Mouse (Mus musculus): ENCODE data around the gene Aqp8.
A peak's percentile ranks its signal among the peaks of the same experiment; 100 is the strongest.

The Aqp8 gene

DNA sequence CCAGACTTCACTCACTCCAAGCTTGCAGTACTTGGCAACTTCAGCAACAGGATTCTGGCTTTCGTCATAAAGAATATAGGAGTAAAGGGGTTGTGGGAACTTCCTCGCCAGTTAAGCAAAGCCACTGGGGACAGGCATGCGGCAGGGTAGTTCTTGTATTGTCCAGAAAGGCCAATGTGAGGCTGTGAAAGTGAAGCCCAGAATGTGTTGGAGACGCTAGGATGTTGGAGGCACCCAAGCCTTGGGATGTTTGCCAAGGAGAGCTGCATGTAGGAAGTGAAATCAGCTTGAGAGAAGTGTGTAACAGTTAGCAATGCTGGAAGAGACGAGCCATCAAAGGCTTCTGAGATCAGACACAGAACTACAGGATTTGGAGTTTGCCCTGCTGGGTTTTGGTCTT, 25.6 kb downstream of the Aqp8 start:
- DNase-seq (ENCODE audit: low spot score in 2 of 2): peak in 1 of 2 experiments; percentile 55

DNA sequence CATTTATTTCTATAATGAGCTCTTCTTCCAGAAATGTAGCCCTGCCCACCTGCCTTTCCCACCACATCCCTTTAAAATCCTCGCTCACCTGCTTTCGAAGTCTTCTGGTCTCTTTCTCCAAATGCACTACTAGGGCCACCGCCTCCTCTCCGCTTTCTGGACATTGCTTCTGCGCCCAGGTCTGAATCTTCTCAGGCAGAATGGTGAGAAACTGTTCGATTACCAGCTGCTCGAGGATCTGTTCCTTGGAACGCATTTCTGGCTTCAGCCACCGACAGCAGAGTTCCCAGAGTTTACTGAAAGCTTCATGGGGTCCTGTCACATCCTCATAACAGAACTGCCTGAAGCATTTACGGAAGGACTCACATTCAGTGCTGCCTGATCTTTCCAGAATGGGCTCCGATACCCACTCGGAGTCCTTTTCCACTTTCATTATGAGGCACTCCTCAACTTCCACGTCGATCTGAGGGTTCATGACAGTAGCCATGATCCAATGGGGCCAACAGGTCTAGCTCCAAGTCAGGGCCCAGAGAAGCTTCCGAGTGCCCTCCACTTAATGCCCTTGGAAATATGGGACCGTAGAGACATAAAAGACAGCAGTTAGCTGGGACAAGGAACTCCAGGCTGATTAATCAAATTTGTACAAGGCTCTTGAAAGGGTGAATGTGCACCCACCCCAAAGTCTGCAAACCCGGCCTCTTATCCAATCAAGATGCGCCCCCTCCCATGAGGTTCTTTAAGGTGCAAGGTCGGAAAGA, 37.6 kb downstream of the Aqp8 start:
- peak; percentile 30 to 32 for DNase-seq (ENCODE audit: low spot score in 2 of 2)

DNA sequence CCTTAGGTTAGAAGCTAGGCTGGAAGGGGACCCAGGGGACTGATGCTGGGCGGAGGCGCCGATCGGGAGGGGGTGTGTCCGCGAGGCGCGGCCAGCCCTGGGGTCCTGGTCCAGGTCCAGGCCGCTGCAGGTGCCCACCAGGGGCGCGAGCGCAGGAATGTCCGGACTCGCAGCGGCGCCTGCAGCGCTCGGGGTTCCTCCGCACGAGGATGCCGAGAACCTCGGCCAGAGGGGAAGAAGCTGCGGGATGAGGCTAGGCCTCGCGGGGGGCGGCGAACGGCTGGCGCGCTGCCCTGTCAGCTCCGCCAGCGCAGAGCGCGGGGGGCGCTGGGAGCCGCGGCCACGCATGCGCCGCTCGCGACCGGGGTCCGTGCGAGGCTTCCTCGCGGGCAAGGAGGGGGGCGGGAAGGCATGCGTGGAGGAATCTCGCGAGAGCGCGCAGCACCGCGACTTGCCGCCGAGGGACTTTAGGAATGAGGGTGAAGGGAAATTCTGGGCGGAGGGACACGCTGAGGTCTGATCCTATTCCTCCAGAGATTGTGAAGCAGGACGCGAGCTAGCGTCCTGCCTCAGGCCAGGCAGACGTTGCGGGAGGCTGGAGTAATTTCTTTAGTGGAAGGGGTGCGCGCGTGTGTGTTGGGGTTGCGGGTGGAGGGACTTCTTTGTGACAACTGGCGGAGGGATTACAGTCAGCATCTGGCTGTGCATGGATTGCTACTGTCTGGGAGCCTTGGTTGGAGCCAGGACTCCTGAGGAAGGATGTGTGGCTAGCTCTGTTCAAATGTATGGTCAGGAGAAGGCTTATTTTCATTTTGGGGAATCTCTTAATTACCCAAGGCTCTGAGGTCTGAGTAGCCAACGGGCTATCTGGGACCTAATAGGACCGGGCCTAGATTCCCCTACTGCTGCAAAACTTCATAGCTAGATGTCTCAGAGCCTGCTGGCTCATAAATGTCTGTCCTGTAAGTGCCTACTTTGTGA, 38.4 kb downstream of the Aqp8 start, which contains the start of gene Zkscan2:
Zkscan2 (minus strand) TSS at position 211 of the 981 bp plus-strand sequence.
- DNase-seq (ENCODE audit: low spot score in 2 of 2): peak; percentile 87 to 92

DNA sequence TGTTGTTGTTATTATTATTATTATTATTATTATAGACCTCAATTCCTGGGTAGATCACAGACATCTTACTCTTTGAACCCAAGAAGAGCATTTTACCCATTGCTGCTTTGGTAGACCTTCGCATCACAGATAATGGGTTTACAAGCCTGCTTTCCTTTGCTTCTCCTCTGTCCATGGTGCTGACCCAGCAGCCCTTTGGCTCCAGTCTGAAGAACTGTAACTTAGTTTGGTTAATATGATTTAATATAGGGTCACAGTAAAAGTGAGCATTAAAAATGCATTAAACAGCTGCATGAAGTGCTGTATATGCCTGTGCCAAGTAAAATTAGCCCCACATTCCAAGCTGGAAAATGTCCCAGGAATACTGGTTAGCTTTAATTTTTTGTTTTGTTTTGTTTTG, 41.3 kb downstream of the Aqp8 start:
- DNase-seq (ENCODE audit: low spot score in 2 of 2): no peak

DNA sequence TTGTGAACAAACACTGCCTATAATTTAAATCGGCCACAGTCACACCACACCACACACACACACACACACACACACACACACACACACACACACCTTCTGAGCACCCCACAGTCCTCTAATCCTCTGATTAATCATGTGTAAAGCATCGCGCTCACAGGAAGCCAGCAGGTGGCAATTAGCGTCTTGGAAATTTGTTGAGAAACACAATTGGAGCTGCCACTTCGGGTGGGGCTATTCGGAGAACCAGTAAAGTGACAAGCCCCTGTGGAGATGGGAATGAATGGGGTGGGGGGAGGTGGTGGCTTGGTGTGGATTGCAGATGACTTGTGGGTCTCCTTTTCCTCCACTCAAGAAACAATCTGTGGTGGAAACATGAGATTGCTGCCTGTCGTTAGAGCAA, 45.9 kb downstream of the Aqp8 start:
- no peak for DNase-seq (ENCODE audit: low spot score in 2 of 2)
